30 mouse cellular contexts compared by ENCODE assay signal in genomic region chr4:115450577-115451137, GRCm38 (mm10). TPM values are rescaled to one million over a fixed set of nuclear protein-coding genes. Genes with fewer than 3 reads are reported as not detected.
DNase-seq lines count a peak whose midpoint lies in the region; ATAC-seq and TF ChIP-seq lines count a peak whose summit lies in the region.
"Had no signal": no experiment of that assay in that cellular context is flagged by ENCODE, and none has a peak within 500 bp of the region (broad histone marks: within the 10 kb centered on the region; RNA-seq: fewer than 3 reads in every experiment).

No protein-coding gene starts in this region.

- TF ChIP-seq CTCF in kidney, postnatal 0 days (IDR thresholded peaks at IDR 0.05; ENCODE audit: low read depth): no peak
- TF ChIP-seq CTCF in forebrain, postnatal 0 days (IDR thresholded peaks at IDR 0.05; ENCODE audit: low read depth): no peak

- DNase-seq in kidney, adult 9 months: peak; percentile 19
- DNase-seq in kidney, postnatal 4 days: no peak
- no peak for DNase-seq in kidney, postnatal 10 days
- peak; percentile 9 for DNase-seq in kidney, postnatal 0 days (ENCODE audit: low spot score)
- peak; percentile 2 for DNase-seq in kidney, postnatal 14 days
- no peak for DNase-seq in forebrain, postnatal 0 days
- DNase-seq: adrenal gland, adult 2 months; adrenal gland, postnatal 10 days; adrenal gland, postnatal 25 days; cerebellum, adult 11 months; cerebellum, adult 18-20 months; cerebellum, adult 8-10 months; cerebellum, adult 9-11 months; cerebellum, postnatal 14 days; cerebellum, postnatal 36 days; embryo, embryonic 11 days had no signal

- peak overlapping the region; percentile 75 for H3K27ac ChIP-seq in kidney, embryonic 15.5 days
- no peak overlapping the region for H3K27ac ChIP-seq in kidney, postnatal 0 days
- no peak overlapping the region for H3K27ac ChIP-seq in forebrain, postnatal 0 days (ENCODE audit: low read depth, low read length)
- H3K27ac ChIP-seq: embryonic facial prominence, embryonic 13.5 days; embryonic facial prominence, embryonic 15.5 days; forebrain, embryonic 10.5 days; forebrain, embryonic 12.5 days had no signal

- H3K4me2 ChIP-seq in kidney, embryonic 15.5 days: 0 out of 2 replicates have a peak overlapping the region, but pooled peaks have one; percentile 1
- no peak overlapping the region for H3K4me2 ChIP-seq in kidney, postnatal 0 days (ENCODE audit: low read length)
- H3K4me2 ChIP-seq in forebrain, postnatal 0 days (ENCODE audit: low read depth): no peak overlapping the region
- H3K4me2 ChIP-seq: embryonic facial prominence, embryonic 13.5 days; embryonic facial prominence, embryonic 15.5 days; forebrain, embryonic 12.5 days had no signal

- no peaks in the 10 kb centered on the region for H3K9me3 ChIP-seq in kidney, embryonic 15.5 days (replicated peaks)
- no peaks in the 10 kb centered on the region for H3K9me3 ChIP-seq in kidney, postnatal 0 days (replicated peaks; ENCODE audit: low read length)
- no peaks in the 10 kb centered on the region for H3K9me3 ChIP-seq in forebrain, postnatal 0 days (ENCODE audit: low read length)
- H3K9me3 ChIP-seq: embryonic facial prominence, embryonic 13.5 days; embryonic facial prominence, embryonic 15.5 days; forebrain, embryonic 10.5 days; forebrain, embryonic 12.5 days had no signal

- no peaks in the 10 kb centered on the region for H3K4me1 ChIP-seq in kidney, embryonic 15.5 days
- H3K4me1 ChIP-seq in kidney, postnatal 0 days (replicated peaks; ENCODE audit: insufficient read depth, low read length): no peaks in the 10 kb centered on the region
- no peaks in the 10 kb centered on the region for H3K4me1 ChIP-seq in forebrain, postnatal 0 days (ENCODE audit: insufficient read depth)
- H3K4me1 ChIP-seq: embryonic facial prominence, embryonic 13.5 days; embryonic facial prominence, embryonic 15.5 days; forebrain, embryonic 10.5 days; forebrain, embryonic 12.5 days had no signal

- 57% methylated on average over 3 of the region's 3 CpGs for WGBS in kidney, embryonic 15.5 days
- WGBS in kidney, postnatal 0 days: 44% methylated on average over 3 of the region's 3 CpGs
- WGBS in forebrain, postnatal 0 days: 71% methylated on average over 3 of the region's 3 CpGs

- no peak overlapping the region for H3K9ac ChIP-seq in kidney, embryonic 15.5 days
- H3K9ac ChIP-seq in kidney, postnatal 0 days (ENCODE audit: low read depth, low read length): no peak overlapping the region
- H3K9ac ChIP-seq in forebrain, postnatal 0 days: no peak overlapping the region
- H3K9ac ChIP-seq: embryonic facial prominence, embryonic 13.5 days; embryonic facial prominence, embryonic 15.5 days; forebrain, embryonic 12.5 days had no signal

- H3K36me3 ChIP-seq in kidney, embryonic 15.5 days: no peaks in the 10 kb centered on the region
- no peaks in the 10 kb centered on the region for H3K36me3 ChIP-seq in kidney, postnatal 0 days (ENCODE audit: insufficient read depth, low read length)
- H3K36me3 ChIP-seq in forebrain, postnatal 0 days (ENCODE audit: insufficient read depth): no peaks in the 10 kb centered on the region
- H3K36me3 ChIP-seq: embryonic facial prominence, embryonic 13.5 days; embryonic facial prominence, embryonic 15.5 days; forebrain, embryonic 10.5 days; forebrain, embryonic 12.5 days had no signal

- ATAC-seq in kidney, embryonic 15.5 days (replicated peaks; ENCODE audit: low FRiP score): peak; percentile 92
- ATAC-seq in kidney, postnatal 0 days (replicated peaks; ENCODE audit: low FRiP score, low read depth): peak; percentile 66; the same call in 1 of the 2 replicates
- no peak for ATAC-seq in forebrain, postnatal 0 days
- ATAC-seq: forebrain, embryonic 14.5 days had no signal

- H3K4me3 ChIP-seq in kidney, embryonic 15.5 days (replicated peaks): no peak overlapping the region
- H3K4me3 ChIP-seq in kidney, postnatal 0 days (replicated peaks; ENCODE audit: low read depth, low read length): no peak overlapping the region
- H3K4me3 ChIP-seq in forebrain, postnatal 0 days (ENCODE audit: low read depth, low read length): no peak overlapping the region
- H3K4me3 ChIP-seq: embryonic facial prominence, embryonic 13.5 days; embryonic facial prominence, embryonic 15.5 days; erythroblast, embryonic 14.5 days; forebrain, embryonic 10.5 days; forebrain, embryonic 12.5 days had no signal

- no peaks in the 10 kb centered on the region for H3K27me3 ChIP-seq in kidney, embryonic 15.5 days
- H3K27me3 ChIP-seq in kidney, postnatal 0 days (ENCODE audit: insufficient read depth, low read length): no peaks in the 10 kb centered on the region
- no peaks in the 10 kb centered on the region for H3K27me3 ChIP-seq in forebrain, postnatal 0 days (ENCODE audit: insufficient read depth, low read length)
- H3K27me3 ChIP-seq: embryonic facial prominence, embryonic 13.5 days; embryonic facial prominence, embryonic 15.5 days; forebrain, embryonic 12.5 days had no signal

RNA-seq across cellular contexts. Expression of gene Cyp4a30b, which starts 1.7 kb away (rescaled TPM):
- 0.45 and 1.1 TPM in 2 replicates for polyA plus RNA-seq in kidney, embryonic 15.5 days (2015; fragmentation: Nextera tagmentation; extraction: Ambion mirVana)
- 0.26 and 0.38 TPM in 2 replicates for polyA plus RNA-seq in kidney, postnatal 0 days (2015; fragmentation: Nextera tagmentation; extraction: Ambion mirVana)
- total RNA-seq in forebrain, postnatal 0 days (2014; rRNA removed): not detected in 2 replicates
- polyA plus RNA-seq in forebrain, postnatal 0 days (2015; fragmentation: Nextera tagmentation; extraction: Ambion mirVana): not detected in 2 replicates
- total RNA-seq: adrenal gland, adult 2 months; adrenal gland, postnatal 10 days; adrenal gland, postnatal 25 days; adrenal gland, postnatal 4 days; common myeloid progenitor, adult 5-6 weeks; ES-E14; MEL had no signal
- polyA plus RNA-seq: adrenal gland, adult 2 months; brain, embryonic 14.5 days; C2C12; embryonic facial prominence, embryonic 11.5 days; embryonic facial prominence, embryonic 13.5 days; embryonic facial prominence, embryonic 15.5 days; erythroblast, embryonic 14.5 days; forebrain, embryonic 10.5 days; forebrain, embryonic 12.5 days; forebrain, embryonic 14.5 days had no signal

RNA-seq across cellular contexts. Expression of gene Cyp4a12b, which starts 39.2 kb away (rescaled TPM):
- polyA plus RNA-seq in kidney, embryonic 15.5 days (2015; fragmentation: Nextera tagmentation; extraction: Ambion mirVana): 0.44 and 0.55 TPM in 2 replicates
- 0.34 and 0.46 TPM in 2 replicates for polyA plus RNA-seq in kidney, postnatal 0 days (2015; fragmentation: Nextera tagmentation; extraction: Ambion mirVana)
- not detected in 2 replicates for total RNA-seq in forebrain, postnatal 0 days (2014; rRNA removed)
- polyA plus RNA-seq in forebrain, postnatal 0 days (2015; fragmentation: Nextera tagmentation; extraction: Ambion mirVana): not detected in 2 replicates
- total RNA-seq: adrenal gland, adult 2 months; adrenal gland, postnatal 25 days; common myeloid progenitor, adult 5-6 weeks; ES-E14; MEL had no signal
- polyA plus RNA-seq: adrenal gland, adult 2 months; brain, embryonic 14.5 days; embryonic facial prominence, embryonic 11.5 days; erythroblast, embryonic 14.5 days; forebrain, embryonic 10.5 days; forebrain, embryonic 12.5 days; forebrain, embryonic 14.5 days had no signal

RNA-seq across cellular contexts. Expression of gene Cyp4a14, which starts 45.3 kb away (rescaled TPM):
- 0.06 TPM in 1 of 2 replicates, not detected in the other for polyA plus RNA-seq in kidney, embryonic 15.5 days (2015; fragmentation: Nextera tagmentation; extraction: Ambion mirVana)
- polyA plus RNA-seq in kidney, postnatal 0 days (2015; fragmentation: Nextera tagmentation; extraction: Ambion mirVana): 2.3 and 2.5 TPM in 2 replicates
- total RNA-seq in forebrain, postnatal 0 days (2014; rRNA removed): not detected in 2 replicates
- polyA plus RNA-seq in forebrain, postnatal 0 days (2015; fragmentation: Nextera tagmentation; extraction: Ambion mirVana): not detected in 2 replicates
- total RNA-seq: adrenal gland, postnatal 25 days; common myeloid progenitor, adult 5-6 weeks; ES-E14; MEL had no signal
- polyA plus RNA-seq: brain, embryonic 14.5 days; C2C12; embryonic facial prominence, embryonic 11.5 days; embryonic facial prominence, embryonic 13.5 days; embryonic facial prominence, embryonic 15.5 days; erythroblast, embryonic 14.5 days; forebrain, embryonic 10.5 days; forebrain, embryonic 12.5 days; forebrain, embryonic 14.5 days had no signal

Comparison
In these comparisons a context has a peak if more than half of its experiments do, and no peak if none do; other contexts are left out.
1. DNase-seq: peak in kidney, adult 9 months (single experiment), kidney, postnatal 0 days (single experiment) and kidney, postnatal 14 days (single experiment); none in kidney, postnatal 4 days (0 of 2), kidney, postnatal 10 days (single experiment) and forebrain, postnatal 0 days (single experiment).